Mouse (Mus musculus) Patski (cell line): ENCODE results near the gene Zfp771. TPM values are rescaled to one million over a fixed set of nuclear protein-coding genes. Genes with fewer than 3 reads are reported as not detected.
A peak's percentile ranks its signal among the peaks of the same experiment; 100 is the strongest.

Experiments used
- ATAC-seq: fragments of 100-300 bp; one replicate; pipeline ENCODE4 v1.8.0; 2021
- CTCF ChIA-PET: fragments of 350-600 bp; sonication (Branson Sonifier 250); formaldehyde crosslinking; loops from one replicate; lab custom pipeline; 2022; ENCODE audit warnings: inconsistent platforms; lab: Charles Lee
- POLR2A ChIA-PET: fragments of 350-600 bp; sonication (Branson Sonifier 250); formaldehyde crosslinking; loops from one replicate; lab custom pipeline; 2022; ENCODE audit warnings: antibody characterized with exemption, inconsistent platforms; lab: Charles Lee
- DNase-seq: peaks from one replicate; pipeline ENCODE4 v3.0.0-alpha.2; 2011; ENCODE audit warnings: low read depth, low spot score
- H3K27me3 ChIP-seq: fragments of 371-371 bp; one replicate; pipeline ENCODE4 v1.5.1; 2021
- CTCF ChIP-seq: fragments of 100-300 bp; IDR thresholded peaks from one replicate; pipeline ENCODE4 v1.5.1; 2021
- in situ Hi-C: fragments of 300-500 bp; cut with MboI; formaldehyde crosslinking; loops from 3 replicates; pipeline ENCODE4 v1.11.1; 2018; ENCODE audit warnings: low pct_unique_long_range_greater_than_20kb, mixed read lengths
- polyA plus RNA-seq: library from polyadenylated mRNA; unstranded; gene quantifications from one replicate; pipeline ENCODE4 v1.2.3, GENCODE M21; 2021

Gene Zfp771
- 45.1 TPM for polyA plus RNA-seq

- ChIA-PET CTCF (no interaction called here), POLR2A (interaction anchor here (1.0 kb wide), 1 partner anchor 9 kb away, joined by 5 read pairs; no protein-coding TSS in a partner anchor)
- no peak for TF ChIP-seq CTCF
- peak; percentile 89 for ATAC-seq
- DNase-seq, result peak; percentile 68
- in situ Hi-C loops, result no loop called here
- H3K27me3 ChIP-seq, result no peaks in the 10 kb centered on the region
These were observed at the start of gene Zfp771 for GRCm38 (mm10) chr7:127243870-127244657. Gene Zfp771 (plus strand): TSS chr7:127244274.

DNA sequence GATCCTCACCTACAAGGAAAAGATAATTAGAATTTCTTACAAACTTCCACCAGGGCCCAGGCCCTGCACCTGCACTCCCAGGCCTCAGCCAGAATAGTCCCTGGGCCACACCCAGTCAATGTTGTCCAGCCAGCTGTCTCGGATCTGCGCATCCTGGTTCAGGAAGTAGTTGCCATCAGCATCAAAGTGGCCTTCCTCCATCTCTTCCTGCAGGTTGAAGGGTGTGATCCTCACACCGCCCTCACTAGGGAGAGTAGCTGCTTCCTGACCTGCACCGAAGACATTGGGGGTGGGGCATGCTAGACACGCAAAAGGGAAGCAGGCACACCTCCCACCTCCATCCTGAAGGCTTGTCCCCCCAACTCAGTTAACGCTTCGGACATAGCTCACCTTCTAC lies 49.4 kb upstream of the Zfp771 start:
- TF ChIP-seq CTCF, result no peak
- POLR2A ChIA-PET, result no interaction called here
- CTCF ChIA-PET, result interaction anchor here (1.1 kb wide), 1 partner anchor 12 kb away, joined by 3 read pairs; no protein-coding TSS in a partner anchor
- DNase-seq, result no peak
- ATAC-seq, result no peak
- in situ Hi-C loops, result no loop called here
- no peaks in the 10 kb centered on the region for H3K27me3 ChIP-seq

- peak; percentile 67 for ATAC-seq
These were observed 48.4 kb upstream of the Zfp771 start, which contains the start of gene Cd2bp2 for GRCm38 (mm10) chr7:127195544-127196295. Gene Cd2bp2 (minus strand): TSS chr7:127196050.

DNA sequence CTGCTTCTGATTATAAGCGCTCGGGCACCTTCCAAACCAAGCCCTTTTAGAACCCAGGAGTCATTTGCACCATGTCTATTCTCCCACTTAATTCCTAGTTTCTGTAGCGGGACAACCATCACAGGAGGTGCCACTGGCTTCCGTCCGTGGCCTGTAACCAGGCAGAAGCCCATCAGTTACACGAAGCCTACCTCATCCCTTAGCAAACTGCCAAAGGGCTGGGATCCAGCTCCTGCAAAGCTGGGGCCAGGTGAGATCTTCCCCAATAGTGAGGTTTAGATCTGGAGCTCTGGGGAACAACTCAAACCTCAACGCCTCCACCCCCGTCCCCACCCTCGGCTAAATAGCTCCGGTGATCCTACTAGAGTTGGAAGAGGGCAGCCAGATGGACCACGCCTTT lies 47.6 kb upstream of the Zfp771 start:
- no peaks in the 10 kb centered on the region for H3K27me3 ChIP-seq
- no peak for ATAC-seq
- TF ChIP-seq CTCF, result no peak
- no peak for DNase-seq
- POLR2A ChIA-PET, result no interaction called here
- in situ Hi-C loops, result no loop called here
- CTCF ChIA-PET, result no interaction called here

More at GRCm38 (mm10) chr7:127195544-127196295, 48.4 kb upstream of the Zfp771 start, which contains the start of gene Cd2bp2:
- H3K27me3 ChIP-seq, result no peaks in the 10 kb centered on the region
- POLR2A ChIA-PET, result no interaction called here
- CTCF ChIA-PET, result interaction anchor here (1.1 kb wide), 1 partner anchor 11 kb away, joined by 3 read pairs; no protein-coding TSS in a partner anchor
- TF ChIP-seq CTCF, result no peak
- DNase-seq, result peak; percentile 71
- in situ Hi-C loops, result no loop called here

- DNase-seq, result no peak
- no peaks in the 10 kb centered on the region for H3K27me3 ChIP-seq
- ATAC-seq, result no peak
- in situ Hi-C loops, result no loop called here
- ChIA-PET POLR2A (interaction anchor here (1.4 kb wide), 1 partner anchor 12 kb away, joined by 3 read pairs; no protein-coding TSS in a partner anchor), CTCF (interaction anchor here (1.3 kb wide), 1 partner anchor 12 kb away, joined by 3 read pairs; no protein-coding TSS in a partner anchor)
- TF ChIP-seq CTCF, result no peak
These were observed 37.5 kb upstream of the Zfp771 start for GRCm38 (mm10) chr7:127206606-127207005.

DNA sequence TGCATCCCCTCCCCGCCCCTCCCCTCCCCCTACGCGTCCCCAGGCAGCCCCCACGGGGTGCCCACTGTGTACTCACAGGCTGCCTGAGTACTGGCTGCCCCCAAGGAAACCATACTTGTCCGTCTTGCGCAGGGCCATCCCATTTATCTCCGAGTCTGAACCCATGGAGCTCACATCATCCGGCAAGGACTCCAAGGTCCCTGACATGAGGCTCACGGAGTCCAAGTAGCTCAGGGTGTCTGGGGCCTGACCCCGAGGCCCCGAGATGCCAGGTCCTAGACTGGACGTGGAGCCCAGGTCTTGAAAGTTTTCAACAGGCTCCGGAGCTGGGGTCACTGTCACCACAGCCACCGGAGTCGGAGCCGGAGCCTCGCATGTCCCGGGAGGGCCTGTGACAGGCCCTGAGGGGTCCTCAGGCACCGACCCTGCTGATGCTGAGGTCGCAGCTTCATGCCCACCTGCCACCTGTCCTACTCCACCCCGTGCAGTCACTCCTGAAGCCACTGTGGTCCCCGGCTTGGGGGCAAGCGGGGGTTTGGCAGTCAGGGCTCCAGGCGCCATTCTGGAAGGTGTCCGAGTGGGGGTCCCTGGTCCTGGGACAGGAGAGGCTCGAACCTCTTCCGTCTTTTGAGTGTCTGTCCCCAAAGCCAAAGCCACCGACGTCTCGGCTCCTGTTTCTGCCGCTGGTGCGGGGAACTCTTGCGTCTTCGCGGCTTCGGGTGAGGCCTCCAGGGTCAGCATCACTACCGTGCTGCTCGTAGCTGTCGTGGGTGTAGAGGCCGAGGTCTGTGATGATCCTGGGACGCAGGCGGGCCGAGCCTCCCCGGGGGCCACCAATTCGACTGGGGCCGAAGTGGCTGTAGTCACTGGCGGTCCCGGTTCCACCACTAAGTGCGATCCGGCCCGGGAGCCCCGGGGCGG lies 36.4 kb upstream of the Zfp771 start:
- ChIA-PET CTCF (no interaction called here), POLR2A (interaction anchor here (0.8 to 1.4 kb wide), 2 partner anchors 11 to 24 kb away, joined by 3 read pairs; no protein-coding TSS in a partner anchor)
- ATAC-seq, result no peak
- no peak for TF ChIP-seq CTCF
- DNase-seq, result no peak
- in situ Hi-C loops, result no loop called here
- H3K27me3 ChIP-seq, result no peaks in the 10 kb centered on the region

- peak; percentile 25 for ATAC-seq
- POLR2A ChIA-PET, result no interaction called here
- in situ Hi-C loops, result no loop called here
These were observed 35.9 kb upstream of the Zfp771 start, which contains the start of gene Tbc1d10b for GRCm38 (mm10) chr7:127208295-127208552. Gene Tbc1d10b (minus strand): TSS chr7:127208468.

DNA sequence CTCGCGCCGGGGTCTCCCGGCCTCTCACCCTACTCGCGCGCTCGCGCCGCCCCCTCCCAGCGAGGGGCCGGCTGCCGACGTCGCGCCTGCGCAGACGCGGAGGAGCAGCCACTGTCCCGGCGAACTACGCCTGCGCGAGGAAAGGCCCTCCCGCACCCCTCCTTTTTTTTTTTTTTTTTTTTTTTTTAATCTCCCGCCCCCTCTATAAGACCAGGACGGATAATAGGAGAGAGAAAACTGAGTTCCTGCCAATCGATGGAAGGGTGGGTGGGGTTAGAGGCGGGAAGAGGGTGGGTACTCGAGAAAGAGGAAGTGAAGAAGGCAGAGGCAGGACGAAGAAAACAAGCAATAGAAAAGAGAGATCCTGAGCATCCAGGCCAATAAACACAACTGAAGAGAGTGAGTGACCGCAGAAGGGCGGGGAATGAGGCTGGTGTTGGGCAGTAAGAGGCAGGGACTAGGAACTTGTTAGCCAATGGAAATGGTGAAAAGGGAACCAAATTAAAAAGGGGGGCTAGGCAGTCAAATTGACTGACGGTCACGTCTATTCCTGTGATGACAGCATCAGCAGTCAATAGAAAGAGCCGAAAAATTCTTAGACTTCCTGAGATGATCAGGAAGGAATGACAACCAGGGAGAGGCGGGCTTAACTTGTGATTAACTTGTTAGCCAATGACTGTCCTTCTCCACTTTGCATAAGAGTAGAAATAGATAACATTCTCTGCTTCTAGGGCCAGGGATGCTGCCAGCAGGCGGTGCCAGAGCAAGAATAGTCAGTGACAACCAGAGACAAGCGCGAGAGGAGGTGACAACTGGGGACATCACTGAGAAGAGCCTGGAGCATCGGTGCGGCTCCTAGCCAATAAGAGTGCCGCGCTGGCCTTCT lies 35.3 kb upstream of the Zfp771 start, which contains the start of gene Mylpf:
Gene Mylpf (plus strand): TSS at position 338 of the 886 bp plus-strand sequence.
- peak; percentile 98 for DNase-seq
- no peaks in the 10 kb centered on the region for H3K27me3 ChIP-seq
- CTCF ChIA-PET, result no interaction called here
- peak; percentile 92 for ATAC-seq
- in situ Hi-C loops, result no loop called here
- POLR2A ChIA-PET, result interaction anchor here (0.6 to 0.7 kb wide), 2 partner anchors 9 to 310 kb away, joined by 3 read pairs; no protein-coding TSS in a partner anchor
- no peak for TF ChIP-seq CTCF

More at GRCm38 (mm10) chr7:127208295-127208552, 35.9 kb upstream of the Zfp771 start, which contains the start of gene Tbc1d10b:
- CTCF ChIA-PET, result no interaction called here
- DNase-seq, result no peak
- no peak for TF ChIP-seq CTCF
- H3K27me3 ChIP-seq, result no peaks in the 10 kb centered on the region

- in situ Hi-C loops, result no loop called here
- ChIA-PET POLR2A (interaction anchor here (0.7 kb wide), 1 partner anchor 8 kb away, joined by 3 read pairs; no protein-coding TSS in a partner anchor), CTCF (interaction anchor here (1.4 kb wide), 1 partner anchor 9 kb away, joined by 3 read pairs; no protein-coding TSS in a partner anchor)
- no peak for TF ChIP-seq CTCF
- no peak for ATAC-seq
- H3K27me3 ChIP-seq, result no peaks in the 10 kb centered on the region
- DNase-seq, result no peak
These were observed 34.2 kb upstream of the Zfp771 start for GRCm38 (mm10) chr7:127209851-127210250.
